Mouse (Mus musculus): Measurements from ENCODE around the gene AI413582.

Gene AI413582

GRCm38 (mm10) chr17:27558845-27559244 lies 6.7 kb downstream of the AI413582 start:
- in situ Hi-C loops (cut with MboI; ENCODE audit: low pct_unique_long_range_greater_than_20kb in 1 of 2, low sequenced_read_pairs in 2 of 2, unreplicated experiment in 1 of 2), result no loop called here

GRCm38 (mm10) chr17:27557927-27558661 lies 7.5 kb downstream of the AI413582 start:
- in situ Hi-C loops (cut with MboI; ENCODE audit: low pct_unique_long_range_greater_than_20kb in 1 of 2, low sequenced_read_pairs in 2 of 2, unreplicated experiment in 1 of 2), result no loop called here

DNA sequence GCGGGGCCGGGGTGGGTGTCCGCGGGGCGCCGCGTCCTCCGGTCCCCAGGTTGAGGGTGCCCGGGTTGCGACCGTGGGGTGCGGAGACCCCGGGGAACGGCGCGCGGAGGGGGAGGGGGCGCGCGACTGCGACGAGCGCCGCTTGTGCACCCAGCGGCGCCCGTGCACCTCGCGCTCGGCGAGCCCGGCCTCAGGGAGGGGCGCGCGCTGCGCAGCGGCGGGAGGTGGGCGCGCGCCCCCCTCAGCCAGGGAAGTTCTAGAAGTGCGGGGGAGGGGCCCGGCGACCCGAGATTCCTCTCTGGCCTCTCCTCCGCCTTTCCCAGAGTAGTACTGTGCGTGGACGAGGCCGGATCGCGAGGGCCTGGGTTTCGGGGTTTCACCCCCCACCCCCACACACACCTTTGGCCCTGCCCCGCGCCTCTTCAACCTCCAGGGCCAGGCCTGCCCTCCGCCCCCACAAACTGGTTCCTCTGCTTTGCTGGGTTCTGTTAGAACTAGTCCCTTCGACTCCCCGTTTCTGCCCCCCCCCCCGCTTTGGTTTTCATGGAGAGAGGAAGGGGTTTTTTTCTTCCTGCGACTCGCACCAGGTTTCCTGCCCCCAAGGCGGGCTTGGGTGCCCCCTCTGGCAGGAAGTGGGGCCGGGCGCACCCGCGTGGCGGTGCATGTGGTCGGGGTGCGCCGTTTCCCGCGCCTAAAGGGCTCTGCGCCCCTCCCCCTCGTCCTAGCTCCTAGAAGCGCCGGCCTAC lies 8.2 kb downstream of the AI413582 start:
- in situ Hi-C loops (cut with MboI; ENCODE audit: low pct_unique_long_range_greater_than_20kb in 1 of 2, low sequenced_read_pairs in 2 of 2, unreplicated experiment in 1 of 2), result no loop called here

GRCm38 (mm10) chr17:27556315-27557011 lies 9.1 kb downstream of the AI413582 start, which contains the start of gene Hmga1:
Gene Hmga1 (plus strand): TSS chr17:27556497.
- in situ Hi-C loops (cut with MboI; ENCODE audit: low pct_unique_long_range_greater_than_20kb in 1 of 2, low sequenced_read_pairs in 2 of 2, unreplicated experiment in 1 of 2), result no loop called here

DNA sequence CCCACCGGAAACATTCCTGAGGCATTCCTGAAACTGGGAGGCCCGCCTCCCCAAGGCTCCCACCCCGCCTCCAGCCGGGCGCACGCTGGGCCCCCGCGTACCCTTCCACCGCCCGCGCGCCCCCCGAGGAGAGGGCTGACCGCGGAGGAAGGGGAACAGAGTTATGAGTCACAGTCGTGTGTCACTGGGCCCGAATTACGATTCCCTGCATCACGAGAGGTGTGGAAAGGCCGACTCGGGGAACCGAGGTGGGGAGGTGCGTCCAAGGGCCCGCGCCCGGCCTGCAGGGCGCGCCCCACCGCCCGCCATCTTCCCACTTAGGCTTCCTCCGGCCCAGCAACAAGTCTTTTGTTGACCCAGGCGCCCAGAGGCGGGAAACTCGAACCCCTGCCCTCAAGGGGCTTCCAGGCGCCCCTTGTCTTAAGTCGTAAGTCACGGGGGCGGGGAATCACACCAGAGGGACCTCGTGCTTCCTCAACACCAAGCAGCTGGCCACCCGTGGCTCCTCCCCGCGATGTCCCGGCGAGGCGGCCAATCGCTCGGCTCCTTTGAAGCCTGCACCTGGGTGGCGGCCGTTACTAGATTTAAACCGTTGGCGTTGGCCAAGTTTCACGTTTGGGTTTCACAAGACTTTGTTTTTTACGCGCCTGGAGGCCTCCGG lies 9.9 kb downstream of the AI413582 start:
- in situ Hi-C loops (cut with MboI; ENCODE audit: low pct_unique_long_range_greater_than_20kb in 1 of 2, low sequenced_read_pairs in 2 of 2, unreplicated experiment in 1 of 2), result no loop called here

- in situ Hi-C loops (cut with MboI; ENCODE audit: low pct_unique_long_range_greater_than_20kb in 1 of 2, low sequenced_read_pairs in 2 of 2, unreplicated experiment in 1 of 2), result no loop called here
Measured at GRCm38 (mm10) chr17:27555075-27555511, 10.5 kb downstream of the AI413582 start.

DNA sequence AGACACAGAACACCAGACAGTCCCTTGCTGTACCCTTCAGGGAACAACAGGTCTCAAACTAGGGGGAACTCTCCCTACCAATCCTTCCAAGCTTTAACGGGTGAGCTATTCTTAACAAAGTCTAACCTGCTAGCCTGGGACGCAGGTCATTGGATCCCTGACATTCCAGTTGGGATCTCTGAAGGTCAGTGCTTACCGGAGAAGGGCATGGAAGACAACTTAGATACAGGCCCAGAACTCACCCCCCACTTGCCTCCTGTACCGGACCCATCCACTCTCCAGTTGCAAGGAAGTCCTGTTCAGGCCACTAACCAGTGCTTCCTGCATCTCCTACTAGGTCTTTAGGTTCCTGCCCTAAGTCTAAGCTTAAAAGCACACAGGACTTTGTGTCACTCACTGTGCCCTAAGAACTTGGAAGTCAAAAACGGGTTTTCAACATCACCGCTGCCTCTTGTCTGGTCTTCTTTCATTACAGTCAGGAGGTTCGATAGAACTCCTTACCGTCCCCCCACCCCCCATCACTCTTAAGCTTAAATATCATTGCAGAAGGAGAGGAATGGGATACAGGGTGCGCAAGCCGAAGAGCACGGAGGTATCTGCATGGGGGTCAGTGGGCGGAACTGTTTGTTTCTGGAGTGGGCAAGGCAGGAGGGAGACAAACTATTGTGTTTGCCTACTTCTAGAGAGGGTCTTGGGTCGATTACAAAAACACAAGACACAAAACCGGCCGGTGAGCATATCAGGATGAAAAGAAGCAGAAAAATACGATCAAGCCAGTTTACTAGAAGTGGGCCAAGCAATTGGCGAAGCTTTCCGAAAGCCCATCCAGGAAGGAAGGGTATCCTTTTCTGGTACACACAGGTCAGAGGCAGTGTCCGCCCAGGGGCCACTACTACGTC lies 11.2 kb downstream of the AI413582 start:
- in situ Hi-C loops (cut with MboI; ENCODE audit: low pct_unique_long_range_greater_than_20kb in 1 of 2, low sequenced_read_pairs in 2 of 2, unreplicated experiment in 1 of 2), result no loop called here

- in situ Hi-C loops (cut with MboI; ENCODE audit: low pct_unique_long_range_greater_than_20kb in 1 of 2, low sequenced_read_pairs in 2 of 2, unreplicated experiment in 1 of 2), result no loop called here
Measured at GRCm38 (mm10) chr17:27552215-27553201, 13.0 kb downstream of the AI413582 start.

GRCm38 (mm10) chr17:27551393-27551940 lies 14.1 kb downstream of the AI413582 start:
- in situ Hi-C loops (cut with MboI; ENCODE audit: low pct_unique_long_range_greater_than_20kb in 1 of 2, low sequenced_read_pairs in 2 of 2, unreplicated experiment in 1 of 2), result no loop called here

DNA sequence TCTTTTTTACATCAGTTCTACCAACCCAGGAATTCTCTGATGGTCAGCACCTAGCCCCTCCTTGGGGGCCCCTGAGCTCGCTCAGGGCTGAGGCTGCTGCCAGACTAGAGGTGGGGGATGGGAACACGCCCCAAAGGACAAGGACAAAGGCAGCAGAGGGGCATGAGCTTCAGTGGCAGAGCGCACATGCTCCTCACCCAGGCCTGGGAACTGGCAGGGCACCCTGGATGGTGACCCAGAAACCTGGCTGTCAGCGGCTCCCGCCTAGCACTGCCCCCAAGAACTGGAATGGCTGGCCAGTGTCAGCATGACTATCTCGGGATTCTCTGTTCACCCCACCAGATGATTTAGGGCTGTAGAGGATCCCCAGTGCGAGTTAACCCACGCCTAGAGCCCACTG lies 16.3 kb downstream of the AI413582 start:
- in situ Hi-C loops (cut with MboI; ENCODE audit: low pct_unique_long_range_greater_than_20kb in 1 of 2, low sequenced_read_pairs in 2 of 2, unreplicated experiment in 1 of 2), result loop anchor here in 1 of 2 experiments (10.0 kb wide), 1 partner anchor 96 kb away; no protein-coding TSS in a partner anchor

GRCm38 (mm10) chr17:27547253-27547868 lies 18.2 kb downstream of the AI413582 start:
- in situ Hi-C loops (cut with MboI; ENCODE audit: low pct_unique_long_range_greater_than_20kb in 1 of 2, low sequenced_read_pairs in 2 of 2, unreplicated experiment in 1 of 2), result loop anchor here in 1 of 2 experiments (10.0 kb wide), 1 partner anchor 97 kb away; no protein-coding TSS in a partner anchor

GRCm38 (mm10) chr17:27546574-27547085 lies 18.9 kb downstream of the AI413582 start:
- in situ Hi-C loops (cut with MboI; ENCODE audit: low pct_unique_long_range_greater_than_20kb in 1 of 2, low sequenced_read_pairs in 2 of 2, unreplicated experiment in 1 of 2), result loop anchor here in 1 of 2 experiments (10.0 kb wide), 1 partner anchor 98 kb away; no protein-coding TSS in a partner anchor

DNA sequence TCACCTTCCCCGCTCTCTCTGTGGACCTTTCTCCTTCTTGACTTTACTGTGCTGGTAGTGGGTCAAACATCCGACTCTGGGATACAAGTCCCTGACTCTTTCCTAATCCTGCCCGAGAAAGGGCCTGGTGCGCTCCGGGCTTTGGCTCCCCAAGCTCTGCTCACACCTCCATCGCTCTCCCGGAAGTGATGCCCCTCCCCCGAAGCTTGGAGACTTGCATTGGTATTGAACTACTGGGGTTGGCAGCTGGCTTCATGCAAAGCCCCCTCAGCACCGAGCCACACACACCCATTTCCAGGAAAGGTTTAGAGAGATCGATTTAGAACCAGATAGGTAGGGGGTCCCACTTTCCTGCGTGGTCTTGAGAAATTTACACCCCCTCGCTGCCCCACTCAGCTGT lies 19.6 kb downstream of the AI413582 start:
- in situ Hi-C loops (cut with MboI; ENCODE audit: low pct_unique_long_range_greater_than_20kb in 1 of 2, low sequenced_read_pairs in 2 of 2, unreplicated experiment in 1 of 2), result loop anchor here in 1 of 2 experiments (10.0 kb wide), 1 partner anchor 99 kb away; no protein-coding TSS in a partner anchor

DNA sequence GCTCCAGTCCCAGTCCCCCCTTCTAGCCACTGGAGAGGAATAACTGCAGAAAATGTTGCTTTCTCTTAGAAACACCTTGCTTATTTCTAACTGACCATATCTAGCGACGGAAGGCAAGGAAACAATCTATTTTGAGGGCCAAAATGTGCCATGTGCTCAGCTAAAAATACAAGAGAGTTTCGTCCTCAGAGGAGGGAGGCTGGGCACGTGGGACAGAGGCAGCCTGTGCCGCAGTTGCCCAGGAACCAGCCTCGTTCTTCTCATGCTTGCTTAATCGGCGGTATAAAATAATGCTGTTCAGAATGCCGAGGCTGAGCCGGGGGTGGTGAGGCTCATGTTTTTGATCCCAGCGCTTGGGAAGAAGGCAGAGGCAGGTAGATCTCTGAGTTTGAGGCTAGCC lies 21.0 kb downstream of the AI413582 start:
- in situ Hi-C loops (cut with MboI; ENCODE audit: low pct_unique_long_range_greater_than_20kb in 1 of 2, low sequenced_read_pairs in 2 of 2, unreplicated experiment in 1 of 2), result loop anchor here in 1 of 2 experiments (10.0 kb wide), 1 partner anchor 100 kb away; no protein-coding TSS in a partner anchor

DNA sequence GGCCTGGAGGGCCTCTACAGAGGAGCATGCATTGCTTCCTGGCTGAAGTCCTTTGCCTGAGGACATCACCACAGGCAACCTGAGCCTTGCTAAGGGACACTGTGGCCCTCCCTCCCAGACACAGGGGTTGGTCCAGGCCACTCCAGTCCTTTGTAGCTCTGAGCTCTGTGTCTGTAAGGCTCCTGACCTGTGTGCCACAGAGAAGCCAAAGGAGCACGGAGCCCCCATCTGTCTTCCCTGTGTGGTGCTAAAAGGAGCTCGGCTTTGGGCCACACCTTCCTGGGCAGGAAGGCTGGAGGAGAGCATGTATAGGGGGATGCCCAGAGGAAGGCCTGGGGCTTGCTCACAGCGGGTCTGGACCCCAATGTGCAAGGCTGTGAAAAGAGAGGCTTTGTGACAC lies 23.6 kb downstream of the AI413582 start:
- in situ Hi-C loops (cut with MboI; ENCODE audit: low pct_unique_long_range_greater_than_20kb in 1 of 2, low sequenced_read_pairs in 2 of 2, unreplicated experiment in 1 of 2), result loop anchor here in 1 of 2 experiments (10.0 kb wide), 1 partner anchor 103 kb away; no protein-coding TSS in a partner anchor
